Mouse (Mus musculus) CH12.LX (cell line): ENCODE results near the gene Trappc13.
A peak's percentile ranks its signal among the peaks of the same experiment; 100 is the strongest.

Experiments used
- CHD2 ChIP-seq: IDR thresholded peaks from 2 replicates; pipeline ENCODE4 v1.6.1; 2011; ENCODE audit warnings: low read length, improper control_type of control experiment
- CTCF ChIP-seq, 2 experiments: IDR thresholded peaks in 1 of 2; conservative IDR thresholded peaks in 1 of 2; 2 replicates each; pipeline ENCODE4 v1.5.1; 2011 to 2012; ENCODE audit warnings: low read depth in 2 of 2, low read length in 2 of 2, improper control_type of control experiment in 1 of 2, inconsistent platforms in 1 of 2, mild to moderate bottlenecking in 1 of 2, moderate library complexity in 1 of 2
- E2F4 ChIP-seq: IDR thresholded peaks from 2 replicates; pipeline ENCODE4 v1.6.1; 2011; ENCODE audit warnings: low read depth, low read length, improper control_type of control experiment; ENCODE audit not compliant: insufficient replicate concordance
- EP300 ChIP-seq: IDR thresholded peaks from 2 replicates; pipeline ENCODE4 v1.6.1; 2011; ENCODE audit warnings: low read length, improper control_type of control experiment
- MAX ChIP-seq: IDR thresholded peaks from 2 replicates; pipeline ENCODE4 v1.6.1; 2011; ENCODE audit warnings: low read length, improper control_type of control experiment
- POLR2A ChIP-seq: IDR thresholded peaks from 2 replicates; pipeline ENCODE4 v1.6.1; 2011; ENCODE audit warnings: low read depth, mild to moderate bottlenecking, improper control_type of control experiment, low read length
- SIN3A ChIP-seq: IDR thresholded peaks from 2 replicates; pipeline ENCODE4 v1.6.1; 2012; ENCODE audit warnings: low read length, improper control_type of control experiment, inconsistent platforms
- USF1 ChIP-seq: IDR thresholded peaks from 2 replicates; pipeline ENCODE4 v1.6.1; 2014; ENCODE audit warnings: low read depth, mild to moderate bottlenecking, inconsistent platforms, low read length, improper control_type of control experiment
- ZMIZ1 ChIP-seq: IDR thresholded peaks from 2 replicates; pipeline ENCODE4 v1.6.1; 2012; ENCODE audit warnings: low read depth, mild to moderate bottlenecking, inconsistent platforms, low read length, improper control_type of control experiment

GRCm38 (mm10) chr13:104109816-104110521 is 68.3 kb downstream of the Trappc13 start:
- TF ChIP-seq USF1 (no peak), SIN3A (peak; percentile 22; the same call in 1 of the 2 replicates), MAX (no peak), ZMIZ1 (no peak), POLR2A (no peak), CHD2 (peak; percentile 49), CTCF (conservative IDR thresholded peaks at IDR 0.05 in 1 of 2, IDR thresholded peaks at IDR 0.05 in 1 of 2; ENCODE audit: low read depth in 2 of 2, low read length in 2 of 2) (no peak), EP300 (no peak), E2F4 (no peak)
